Mouse (Mus musculus) embryonic facial prominence, embryonic 15.5 days (tissue): Measurements from ENCODE around the gene Clpsl2. TPM values are rescaled to one million over a fixed set of nuclear protein-coding genes. Genes with fewer than 3 reads are reported as not detected.

Source experiments
- ATAC-seq: fragments of 200-750 bp; cut with Nextera tagmentation; 2 replicates; pipeline ENCODE4 v1.8.0; 2017; ENCODE audit warnings: low read depth, moderate TSS enrichment; ENCODE audit not compliant: insufficient number of reproducible peaks, low FRiP score, low TSS enrichment
- H3K27ac ChIP-seq: fragments of 300-500 bp; sonication (generic); replicated peaks from 2 replicates; pipeline ENCODE4 v1.5.1; 2015; ENCODE audit warnings: mild to moderate bottlenecking, inconsistent platforms
- H3K27me3 ChIP-seq: fragments of 300-500 bp; sonication (generic); 2 replicates; pipeline ENCODE4 v1.6.1; 2015; ENCODE audit warnings: inconsistent platforms
- H3K36me3 ChIP-seq: fragments of 300-500 bp; sonication (generic); 2 replicates; pipeline ENCODE4 v1.6.1; 2015; ENCODE audit warnings: mild to moderate bottlenecking, inconsistent platforms
- H3K4me1 ChIP-seq: fragments of 300-500 bp; sonication (generic); 2 replicates; pipeline ENCODE4 v1.6.1; 2015; ENCODE audit warnings: inconsistent platforms
- H3K4me2 ChIP-seq: fragments of 300-500 bp; sonication (generic); replicated peaks from 2 replicates; pipeline ENCODE4 v1.6.1; 2015; ENCODE audit warnings: mild to moderate bottlenecking, inconsistent platforms
- H3K4me3 ChIP-seq: fragments of 300-500 bp; sonication (generic); replicated peaks from 2 replicates; pipeline ENCODE4 v1.5.1; 2015; ENCODE audit warnings: mild to moderate bottlenecking, inconsistent platforms
- H3K9ac ChIP-seq: fragments of 300-500 bp; sonication (generic); 2 replicates; pipeline ENCODE4 v1.6.1; 2015; ENCODE audit warnings: inconsistent platforms
- H3K9me3 ChIP-seq: fragments of 300-500 bp; sonication (generic); replicated peaks from 2 replicates; pipeline ENCODE4 v1.6.1; 2016; ENCODE audit warnings: inconsistent platforms
- WGBS: fragments of 180-500 bp; shearing (Covaris S2); methylation state at CpG from one replicate; pipeline ENCODE4 v1.1.7; 2015; 5-methylcytosine and 5-hydroxymethylcytosine counted together
- microRNA-seq: library from miRNA; unstranded; fragments of <30 nt; microRNA quantifications from one replicate; pipeline ENCODE4, GENCODE M21; 2016; ENCODE audit warnings: borderline number of aligned reads
- polyA plus RNA-seq: library from polyadenylated mRNA; unstranded; fragments of >200 nt; fragmentation: Nextera tagmentation; extraction: Ambion mirVana; gene quantifications from 2 replicates; pipeline ENCODE4 v1.2.1, GENCODE M21; 2015

Clpsl2 gene
- polyA plus RNA-seq, 1 experiment from 2014 or later = not detected

GRCm38 (mm10) chr17:28591476-28591875 lies 42.3 kb downstream of the Clpsl2 start:
- Histone ChIP-seq H3K27me3 (no peaks in the 10 kb centered on the region), H3K36me3 (peaks cover 81% of the 10 kb centered on the region), H3K4me2 (no peak overlapping the region), H3K4me1 (0 out of 2 replicates have a peak, but pooled peaks cover 11% of the 10 kb centered on the region), H3K4me3 (no peak overlapping the region), H3K9me3 (no peaks in the 10 kb centered on the region), H3K27ac (no peak overlapping the region), H3K9ac (no peak overlapping the region)
- 86% methylated on average over 5 of the region's 5 CpGs for WGBS
- ATAC-seq = no peak

GRCm38 (mm10) chr17:28592998-28593397 lies 43.8 kb downstream of the Clpsl2 start:
- Histone ChIP-seq H3K36me3 (peaks cover 82% of the 10 kb centered on the region), H3K4me2 (no peak overlapping the region), H3K27ac (no peak overlapping the region), H3K9ac (no peak overlapping the region), H3K27me3 (no peaks in the 10 kb centered on the region), H3K9me3 (no peaks in the 10 kb centered on the region), H3K4me3 (no peak overlapping the region), H3K4me1 (0 out of 2 replicates have a peak, but pooled peaks cover 5% of the 10 kb centered on the region)
- WGBS = 26% methylated on average over 4 of the region's 4 CpGs
- no peak for ATAC-seq

GRCm38 (mm10) chr17:28593965-28594364 lies 44.8 kb downstream of the Clpsl2 start:
- 66% methylated on average over 4 of the region's 4 CpGs for WGBS
- peaks cover 80% of the 10 kb centered on the region for H3K36me3 ChIP-seq

GRCm38 (mm10) chr17:28600780-28601179 lies 51.6 kb downstream of the Clpsl2 start:
- no peak for ATAC-seq
- H3K36me3 ChIP-seq = peaks cover 91% of the 10 kb centered on the region
- H3K4me2 ChIP-seq = no peak overlapping the region
- no peaks in the 10 kb centered on the region for H3K4me1 ChIP-seq
- 88% methylated on average over 5 of the region's 5 CpGs for WGBS
- no peak overlapping the region for H3K4me3 ChIP-seq
- no peak overlapping the region for H3K9ac ChIP-seq
- no peaks in the 10 kb centered on the region for H3K9me3 ChIP-seq
- H3K27me3 ChIP-seq = no peaks in the 10 kb centered on the region
- no peak overlapping the region for H3K27ac ChIP-seq

More at GRCm38 (mm10) chr17:28593965-28594364, 44.8 kb downstream of the Clpsl2 start:
- Histone ChIP-seq H3K4me1 (0 out of 2 replicates have a peak, but pooled peaks cover 5% of the 10 kb centered on the region), H3K9me3 (no peaks in the 10 kb centered on the region), H3K27ac (no peak overlapping the region), H3K9ac (no peak overlapping the region), H3K27me3 (no peaks in the 10 kb centered on the region), H3K4me3 (no peak overlapping the region), H3K4me2 (no peak overlapping the region)
- ATAC-seq = no peak; the same call in 1 of the 2 replicates

GRCm38 (mm10) chr17:28601557-28602250 lies 52.5 kb downstream of the Clpsl2 start:
- Histone ChIP-seq H3K9ac (no peak overlapping the region), H3K4me2 (no peak overlapping the region), H3K36me3 (peaks cover 90% of the 10 kb centered on the region), H3K27me3 (no peaks in the 10 kb centered on the region), H3K27ac (no peak overlapping the region), H3K9me3 (no peaks in the 10 kb centered on the region), H3K4me3 (no peak overlapping the region), H3K4me1 (no peaks in the 10 kb centered on the region)
- WGBS = 79% methylated on average over 9 of the region's 9 CpGs
- no peak for ATAC-seq

Small RNAs within 50 kb of the gene (microRNA-seq; reads per million reads assigned to microRNA genes)
- gene Gm25195 (not detected), gene Mir6969 (not detected)

Other genes starting within 250 kb of the Clpsl2 start
- 37.6 and 38.5 TPM in 2 replicates for gene Fance, start 235.9 kb upstream of the Clpsl2 start, polyA plus RNA-seq
- gene Rpl10a, start 220.9 kb upstream of the Clpsl2 start, polyA plus RNA-seq = 620 and 681 TPM in 2 replicates
- 17.9 and 18.8 TPM in 2 replicates for gene Tead3, start 198.6 kb upstream of the Clpsl2 start, polyA plus RNA-seq
- gene Tulp1, start 184.2 kb upstream of the Clpsl2 start, polyA plus RNA-seq = 5.1 and 5.8 TPM in 2 replicates
- 35.8 and 36.5 TPM in 2 replicates for gene Fkbp5, start 31.9 kb upstream of the Clpsl2 start, polyA plus RNA-seq
- gene Armc12, start 18.6 kb upstream of the Clpsl2 start, polyA plus RNA-seq = not detected in 2 replicates
- gene Clps, start 11.4 kb downstream of the Clpsl2 start, polyA plus RNA-seq = not detected in 2 replicates
- 0.59 and 0.64 TPM in 2 replicates for gene Lhfpl5, start 26.2 kb downstream of the Clpsl2 start, polyA plus RNA-seq
- 87.9 and 93.9 TPM in 2 replicates for gene Srpk1, start 73.3 kb downstream of the Clpsl2 start, polyA plus RNA-seq
- gene Slc26a8, start 140.8 kb downstream of the Clpsl2 start, polyA plus RNA-seq = 0.35 and 0.80 TPM in 2 replicates
- gene Mapk14, start 141.9 kb downstream of the Clpsl2 start, polyA plus RNA-seq = 46.7 and 48.1 TPM in 2 replicates
- 2.3 and 3.4 TPM in 2 replicates for gene AC170998.1, start 176.7 kb downstream of the Clpsl2 start, polyA plus RNA-seq
- 107 and 118 TPM in 2 replicates for gene Mapk13, start 219.9 kb downstream of the Clpsl2 start, polyA plus RNA-seq